Mouse (Mus musculus) myocyte (in vitro differentiated cells): Measurements from ENCODE around the gene Abca1. TPM values are rescaled to one million over a fixed set of nuclear protein-coding genes. Genes with fewer than 3 reads are reported as not detected.

Experiments
- H3K27me3 ChIP-seq: one replicate; pipeline ENCODE4 v1.6.1; 2011; ENCODE audit not compliant: control insufficient read depth, insufficient read depth, insufficient read length
- H3K36me3 ChIP-seq: one replicate; pipeline ENCODE4 v1.6.1; 2011; ENCODE audit not compliant: control insufficient read depth, insufficient read depth
- H3K4me2 ChIP-seq: one replicate; pipeline ENCODE4 v1.6.1; 2011; ENCODE audit warnings: low read depth, control low read depth
- H3K4me3 ChIP-seq: one replicate; pipeline ENCODE4 v1.5.1; 2011; ENCODE audit warnings: mild to moderate bottlenecking, control low read depth, moderate library complexity
- H3K79me2 ChIP-seq: one replicate; pipeline ENCODE4 v1.6.1; 2011; ENCODE audit not compliant: control insufficient read depth, insufficient read depth
- H3ac ChIP-seq: one replicate; pipeline ENCODE4 v1.6.1; 2011; ENCODE audit not compliant: control insufficient read depth, insufficient read length
- CEBPB ChIP-seq: IDR thresholded peaks from 2 replicates; pipeline ENCODE4 v1.6.1; 2011; ENCODE audit warnings: mild to moderate bottlenecking, moderate library complexity; ENCODE audit not compliant: poor library complexity, insufficient read depth, severe bottlenecking
- E2F4 ChIP-seq: IDR thresholded peaks from one replicate; pipeline ENCODE4 v1.6.1; 2011; ENCODE audit warnings: mild to moderate bottlenecking, control low read depth, moderate library complexity; ENCODE audit not compliant: insufficient read depth
- MAX ChIP-seq: IDR thresholded peaks from one replicate; pipeline ENCODE4 v1.6.1; 2011; ENCODE audit warnings: low read depth, mild to moderate bottlenecking, control low read depth
- MYOD1 ChIP-seq, 3 experiments: IDR thresholded peaks; one replicate each; pipeline ENCODE4 v1.6.1; 2011; ENCODE audit warnings: control low read depth in 2 of 3, low read depth in 2 of 3, mild to moderate bottlenecking in 2 of 3, moderate library complexity in 1 of 3; ENCODE audit not compliant: insufficient read length in 2 of 3, control insufficient read depth in 1 of 3
- MYOG ChIP-seq, 3 experiments: IDR thresholded peaks; one replicate each; pipeline ENCODE4 v1.6.1; 2011; ENCODE audit warnings: control low read depth in 2 of 3, low read depth in 2 of 3, mild to moderate bottlenecking in 2 of 3; ENCODE audit not compliant: insufficient read length in 2 of 3, control insufficient read depth in 1 of 3, insufficient read depth in 1 of 3
- POLR2A ChIP-seq: IDR thresholded peaks from one replicate; pipeline ENCODE4 v1.6.1; 2011; ENCODE audit warnings: low read depth, mild to moderate bottlenecking, control low read depth, moderate library complexity; ENCODE audit not compliant: insufficient read length
- POLR2AphosphoS2 ChIP-seq: IDR thresholded peaks from one replicate; pipeline ENCODE4 v1.6.1; 2011; ENCODE audit warnings: low read depth, control low read depth; ENCODE audit not compliant: insufficient read length
- REST ChIP-seq: IDR thresholded peaks from one replicate; pipeline ENCODE4 v1.6.1; 2011; ENCODE audit warnings: mild to moderate bottlenecking, control low read depth, moderate library complexity; ENCODE audit not compliant: insufficient read depth, insufficient read length
- SRF ChIP-seq: IDR thresholded peaks from one replicate; pipeline ENCODE4 v1.6.1; 2011; ENCODE audit warnings: low read depth; ENCODE audit not compliant: control insufficient read depth, insufficient read length
- TCF12 ChIP-seq: IDR thresholded peaks from one replicate; pipeline ENCODE4 v1.6.1; 2011; ENCODE audit warnings: mild to moderate bottlenecking, control low read depth; ENCODE audit not compliant: poor library complexity, insufficient read depth, severe bottlenecking
- TCF3 ChIP-seq: IDR thresholded peaks from one replicate; pipeline ENCODE4 v1.6.1; 2011; ENCODE audit warnings: low read depth, control low read depth; ENCODE audit not compliant: insufficient read length
- USF1 ChIP-seq: IDR thresholded peaks from one replicate; pipeline ENCODE4 v1.6.1; 2011; ENCODE audit warnings: low read depth, mild to moderate bottlenecking, control low read depth, moderate library complexity
- polyA plus RNA-seq: library from polyadenylated mRNA; unstranded; fragments of >200 nt; fragmentation: generic; extraction: Trizol; gene quantifications from one replicate; pipeline ENCODE4 v1.2.1, GENCODE M21; 2012; ENCODE audit warnings: missing spikeins

Abca1 gene
- polyA plus RNA-seq, 1 experiment = 0.68 TPM

DNA sequence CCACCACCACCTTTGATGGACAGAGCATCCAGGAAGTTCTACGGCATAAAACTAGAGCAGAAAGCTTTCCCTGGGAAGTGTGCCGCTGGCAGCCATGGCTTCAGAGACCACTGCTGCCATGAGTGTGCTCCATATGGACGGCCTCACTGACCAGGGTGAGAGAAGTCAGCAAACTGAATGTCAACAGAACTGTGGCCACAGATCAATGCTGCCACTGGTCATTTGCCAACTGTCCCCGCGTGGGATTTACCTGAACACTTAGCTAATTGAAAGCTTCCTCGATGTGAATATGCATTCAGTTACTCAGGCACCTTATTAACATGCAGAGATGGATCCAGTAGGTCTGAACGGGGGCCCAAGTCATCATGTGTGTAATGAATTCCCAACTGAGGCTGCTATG is 86.7 kb downstream of the Abca1 start:
- H3K27me3 ChIP-seq = peaks cover 16% of the 10 kb centered on the region
- H3K4me3 ChIP-seq = no peak overlapping the region
- H3ac ChIP-seq = no peak overlapping the region
- H3K79me2 ChIP-seq = no peaks in the 10 kb centered on the region
- H3K36me3 ChIP-seq = no peaks in the 10 kb centered on the region
- TF ChIP-seq SRF (no peak), MYOG (IDR thresholded peaks at IDR 0.05; ENCODE audit: control insufficient read depth in 1 of 3, insufficient read depth in 1 of 3, insufficient read length in 2 of 3, low read depth in 2 of 3) (no peak), USF1 (no peak), REST (no peak), MAX (no peak), TCF12 (no peak), POLR2A (no peak), E2F4 (no peak), MYOD1 (IDR thresholded peaks at IDR 0.05; ENCODE audit: control insufficient read depth in 1 of 3, insufficient read length in 2 of 3, low read depth in 2 of 3) (no peak), TCF3 (no peak), CEBPB (no peak), POLR2AphosphoS2 (no peak)
- H3K4me2 ChIP-seq = no peak overlapping the region

DNA sequence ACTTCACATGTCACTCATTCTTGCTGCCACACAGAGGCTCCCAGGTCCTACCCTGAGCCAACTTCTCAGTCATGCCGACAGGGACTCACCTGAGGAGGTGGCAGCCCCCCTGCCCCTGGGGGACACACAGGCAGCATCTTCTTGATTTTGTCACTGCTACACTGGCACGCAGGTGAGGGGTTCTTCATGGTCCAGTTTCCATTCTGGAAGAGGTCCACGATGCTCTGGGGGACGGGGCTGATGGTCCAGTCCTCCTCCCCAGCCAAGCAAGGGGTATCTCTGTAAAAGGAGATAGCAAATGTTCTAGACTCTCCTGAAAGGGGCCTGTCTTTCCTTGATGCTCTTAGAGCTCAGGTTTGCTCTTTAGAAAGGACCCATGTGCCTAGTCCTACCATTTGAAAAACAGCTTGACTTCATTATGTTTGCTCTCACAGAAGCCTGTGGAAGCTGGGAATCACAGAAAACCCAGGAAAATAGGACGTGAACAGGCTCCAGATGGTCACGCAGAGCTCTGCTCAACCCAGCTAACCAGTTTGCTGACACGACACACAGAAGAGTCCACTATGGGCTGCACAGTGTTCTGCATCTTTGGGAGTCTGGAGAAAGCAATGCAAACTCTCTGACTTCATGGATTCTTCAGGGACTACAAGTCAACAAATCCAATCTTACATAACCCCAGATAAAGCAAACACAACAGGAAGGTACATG is 97.2 kb downstream of the Abca1 start:
- Histone ChIP-seq H3K27me3 (peaks cover 17% of the 10 kb centered on the region), H3K79me2 (no peaks in the 10 kb centered on the region), H3K4me3 (no peak overlapping the region), H3K36me3 (no peaks in the 10 kb centered on the region), H3ac (no peak overlapping the region), H3K4me2 (no peak overlapping the region)
- TF ChIP-seq POLR2AphosphoS2 = no peak

DNA sequence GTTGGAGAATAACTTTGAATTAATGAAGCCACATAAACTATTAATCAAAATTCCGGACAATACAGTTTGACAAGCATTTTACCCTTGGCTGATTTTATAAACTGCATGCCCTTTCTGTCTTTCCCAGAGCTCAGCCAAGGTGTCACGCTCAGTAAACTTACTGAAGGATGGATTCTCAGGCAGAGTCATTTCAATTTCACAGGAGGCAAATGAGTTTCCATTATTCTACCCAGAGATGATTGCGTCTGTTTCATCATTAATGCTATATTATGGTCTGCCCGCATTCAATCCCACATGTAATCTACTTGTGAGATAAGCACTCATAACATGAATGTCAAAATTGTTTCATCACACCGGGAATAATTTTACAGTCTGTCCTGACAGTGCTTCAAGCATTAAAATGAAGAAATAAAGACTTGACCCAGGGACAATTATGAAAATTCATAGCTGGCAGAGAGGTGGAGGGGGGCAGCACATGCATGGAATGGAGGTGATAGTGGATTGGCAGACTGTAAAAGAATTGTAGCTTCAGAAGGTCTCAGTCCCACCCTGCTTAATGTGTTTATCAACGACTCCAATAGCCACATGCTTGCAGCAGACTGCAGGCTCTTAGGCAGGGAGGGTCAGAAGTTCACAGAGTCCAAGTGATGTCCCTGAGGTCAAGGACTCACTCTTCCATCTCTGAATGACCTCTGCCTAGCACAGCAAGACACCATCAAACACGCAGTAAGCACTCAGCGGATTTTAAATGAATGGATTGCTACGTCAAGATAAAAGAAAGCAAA is 113.3 kb downstream of the Abca1 start:
- Histone ChIP-seq H3K27me3 (no peaks in the 10 kb centered on the region), H3K4me3 (no peak overlapping the region), H3K79me2 (no peaks in the 10 kb centered on the region), H3ac (no peak overlapping the region), H3K4me2 (no peak overlapping the region), H3K36me3 (no peaks in the 10 kb centered on the region)
- no peak for TF ChIP-seq TCF12
- TF ChIP-seq CEBPB = no peak
- TF ChIP-seq TCF3 = no peak
- no peak for TF ChIP-seq MYOG (IDR thresholded peaks at IDR 0.05; ENCODE audit: control insufficient read depth in 1 of 3, insufficient read depth in 1 of 3, insufficient read length in 2 of 3, low read depth in 2 of 3)
- no peak for TF ChIP-seq POLR2AphosphoS2
- no peak for TF ChIP-seq MAX

DNA sequence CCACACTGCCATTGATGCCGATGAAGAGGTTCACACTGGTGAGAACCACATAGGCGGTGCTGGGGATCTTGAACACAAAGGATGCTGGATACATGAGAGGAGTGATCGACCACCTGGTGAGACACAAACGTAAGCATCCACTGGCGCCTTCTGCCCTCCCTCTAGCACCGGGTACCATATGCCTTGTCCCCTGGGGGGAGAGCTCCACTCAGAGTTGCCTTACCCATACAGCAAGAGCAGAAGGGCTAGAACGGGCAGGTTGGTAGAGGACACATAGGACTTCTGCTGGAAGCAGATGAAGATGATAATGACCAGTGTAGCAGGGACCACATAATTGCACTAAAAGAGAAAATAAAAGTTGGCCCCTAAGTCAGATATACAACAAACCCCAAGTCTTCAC is 113.9 kb downstream of the Abca1 start:
- Histone ChIP-seq H3K27me3 (no peaks in the 10 kb centered on the region), H3K4me2 (no peak overlapping the region), H3K79me2 (no peaks in the 10 kb centered on the region), H3K36me3 (no peaks in the 10 kb centered on the region), H3ac (no peak overlapping the region), H3K4me3 (no peak overlapping the region)
- TF ChIP-seq MYOG (IDR thresholded peaks at IDR 0.05; ENCODE audit: control insufficient read depth in 1 of 3, insufficient read depth in 1 of 3, insufficient read length in 2 of 3, low read depth in 2 of 3) = no peak
- no peak for TF ChIP-seq POLR2AphosphoS2
- no peak for TF ChIP-seq POLR2A
- TF ChIP-seq TCF3 = no peak
- TF ChIP-seq SRF = no peak
- no peak for TF ChIP-seq TCF12

DNA sequence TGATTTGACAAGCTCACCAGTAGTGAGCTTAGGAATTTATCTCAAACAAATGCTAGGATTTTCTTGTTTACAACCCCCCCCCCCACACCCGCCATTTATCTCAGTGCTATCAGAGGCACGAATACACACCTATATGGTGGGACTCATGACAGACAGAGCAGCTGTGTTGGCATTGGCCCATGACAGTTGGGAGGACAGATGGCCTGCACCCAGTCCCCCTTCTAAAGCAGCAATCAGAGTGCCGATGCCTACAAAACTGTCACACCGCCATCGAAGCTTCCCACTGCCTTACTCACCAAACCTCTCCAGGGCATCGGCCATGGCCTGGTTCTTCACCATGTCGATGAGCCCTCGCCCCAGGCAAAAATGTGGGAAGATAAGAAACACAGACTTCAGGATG is 115.9 kb downstream of the Abca1 start:
- no peaks in the 10 kb centered on the region for H3K79me2 ChIP-seq
- H3K4me2 ChIP-seq = no peak overlapping the region
- TF ChIP-seq SRF (no peak), MYOD1 (IDR thresholded peaks at IDR 0.05; ENCODE audit: control insufficient read depth in 1 of 3, insufficient read length in 2 of 3, low read depth in 2 of 3) (peak in 1 of 3 experiments; percentile 45)
- H3K27me3 ChIP-seq = no peaks in the 10 kb centered on the region
- H3ac ChIP-seq = no peak overlapping the region
- no peaks in the 10 kb centered on the region for H3K36me3 ChIP-seq
- H3K4me3 ChIP-seq = no peak overlapping the region
